ENCODE assay signal across 10 mouse cellular contexts in the genomic region with DNA sequence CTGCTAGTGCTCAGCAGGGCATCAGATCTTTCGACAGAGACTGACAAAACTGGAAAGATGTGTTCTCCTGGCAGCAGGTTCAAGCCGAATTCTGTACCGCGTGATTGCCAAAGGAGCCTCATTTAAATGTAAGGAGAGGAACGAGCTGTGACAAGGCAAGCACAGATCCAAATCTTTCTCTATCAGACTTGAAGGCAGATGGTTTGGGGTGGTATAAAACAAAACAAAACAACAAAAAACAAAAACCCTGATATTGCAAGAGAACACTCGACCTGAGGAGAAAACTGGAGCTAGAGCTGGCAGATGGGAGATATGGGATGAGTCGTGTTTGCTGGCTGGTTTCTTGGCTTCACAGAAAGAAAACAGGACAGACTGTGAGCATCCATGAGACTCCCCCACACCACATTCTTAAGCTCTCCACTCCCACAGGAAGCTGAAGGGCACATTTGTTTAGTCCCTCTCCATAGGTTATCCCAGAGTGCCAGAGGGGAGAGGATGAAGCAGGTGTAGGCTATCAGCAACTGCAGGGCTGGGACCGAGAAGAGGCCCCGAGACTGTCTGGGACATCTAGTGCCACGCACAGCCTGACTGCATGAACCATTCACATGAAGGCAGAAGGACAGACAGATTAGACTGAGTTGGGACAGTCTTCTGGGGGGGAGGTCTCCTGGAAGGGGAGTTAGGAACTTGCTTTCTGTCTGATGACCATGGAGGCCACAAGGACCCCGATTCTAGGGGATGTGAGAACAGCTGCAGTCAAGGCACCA. TPM values are rescaled to one million over a fixed set of nuclear protein-coding genes. Genes with fewer than 3 reads are reported as not detected.
DNase-seq lines count a peak whose midpoint lies in the region; ATAC-seq and TF ChIP-seq lines count a peak whose summit lies in the region.
"Had no signal": no experiment of that assay in that cellular context is flagged by ENCODE, and none has a peak within 500 bp of the region (broad histone marks: within the 10 kb centered on the region; RNA-seq: fewer than 3 reads in every experiment).

No protein-coding gene starts in this region.

- H3K36me3 ChIP-seq in heart, embryonic 14.5 days (ENCODE audit: control insufficient read depth, insufficient read depth, low read length), result peaks cover 10% of the 10 kb centered on the region; the same call in 1 of the 2 replicates
- H3K36me3 ChIP-seq in heart, adult 2 months (ENCODE audit: control insufficient read depth, insufficient read depth, low read length), result no peaks in the 10 kb centered on the region
- no peaks in the 10 kb centered on the region; the same call in 1 of the 2 replicates for H3K36me3 ChIP-seq in liver, embryonic 16.5 days (ENCODE audit: control insufficient read depth, insufficient read depth)

- H3K9ac ChIP-seq in heart, embryonic 14.5 days (ENCODE audit: low read length), result 0 out of 2 replicates have a peak overlapping the region, but pooled peaks have one; percentile 0
- no peak overlapping the region for H3K9ac ChIP-seq in heart, adult 2 months (ENCODE audit: low read depth, low read length)
- no peak overlapping the region for H3K9ac ChIP-seq in liver, embryonic 16.5 days (ENCODE audit: low read depth, low read length)

- H3K27ac ChIP-seq in heart, embryonic 14.5 days (replicated peaks in 1 of 2; ENCODE audit: control insufficient read depth in 1 of 2, insufficient read depth in 1 of 2, low read depth in 2 of 2, low read length in 2 of 2), result peak overlapping the region; percentile 4 to 41; a peak in 2 of 4 replicates
- H3K27ac ChIP-seq in heart, adult 2 months, result no peak overlapping the region; the same call in 1 of the 2 replicates
- H3K27ac ChIP-seq in liver, embryonic 16.5 days (ENCODE audit: low read length), result no peak overlapping the region

- intact Hi-C loops in heart, adult 2 months (cut with DNase I), result no loop called here

- H3K4me3 ChIP-seq in heart, embryonic 14.5 days (ENCODE audit: control insufficient read depth in 1 of 2, insufficient read depth in 1 of 2, low read depth in 1 of 2, low read length in 2 of 2), result no peak overlapping the region
- H3K4me3 ChIP-seq in heart, adult 2 months, result no peak overlapping the region
- H3K4me3 ChIP-seq in liver, embryonic 16.5 days (ENCODE audit: low read depth, low read length), result no peak overlapping the region

- WGBS in heart, embryonic 14.5 days, result 45% methylated on average over 11 of the region's 11 CpGs
- WGBS in heart, adult 2 months, result 46% methylated on average over 11 of the region's 11 CpGs
- WGBS in liver, embryonic 16.5 days (ENCODE audit: insufficient replicate concordance), result 44% methylated on average over 11 of the region's 11 CpGs

- TF ChIP-seq POLR2A in heart, adult 2 months (IDR thresholded peaks at IDR 0.05; ENCODE audit: insufficient read depth, low read depth, low read length), result no peak

- DNase-seq in heart, adult 2 months, result no peak
- peak; percentile 16 to 20 for DNase-seq in layer of hippocampus, postnatal 10 days (ENCODE audit: low spot score in 2 of 2)
- no peak for DNase-seq in layer of hippocampus, adult 9-10 months (ENCODE audit: low spot score)
- peak; percentile 80 for DNase-seq in brain, adult 2 months (ENCODE audit: low read depth, low spot score)
- DNase-seq in urinary bladder, postnatal 25 days (ENCODE audit: low spot score), result no peak

- no peak for ATAC-seq in heart, embryonic 14.5 days (ENCODE audit: insufficient number of reproducible peaks, insufficient read depth, low FRiP score, low read depth)
- peak; percentile 20; the same call in 1 of the 2 replicates for ATAC-seq in liver, embryonic 16.5 days (ENCODE audit: low read depth)

- no peaks in the 10 kb centered on the region for H3K79me2 ChIP-seq in heart, adult 2 months (replicated peaks; ENCODE audit: control insufficient read depth, insufficient read depth, low read length)

- peaks cover 10% of the 10 kb centered on the region for H3K9me3 ChIP-seq in heart, embryonic 14.5 days (ENCODE audit: control insufficient read depth, low read length)
- H3K9me3 ChIP-seq in liver, embryonic 16.5 days (replicated peaks; ENCODE audit: control insufficient read depth, low read length), result 0 out of 2 replicates have a peak, but pooled peaks cover 3% of the 10 kb centered on the region

- peaks cover 14 to 22% of the 10 kb centered on the region in 2 experiments for H3K4me1 ChIP-seq in heart, embryonic 14.5 days (ENCODE audit: control insufficient read depth in 2 of 2, insufficient read depth in 2 of 2, low read length in 2 of 2)
- H3K4me1 ChIP-seq in heart, adult 2 months (ENCODE audit: control insufficient read depth, insufficient read depth, low read length), result peaks cover 4% of the 10 kb centered on the region
- H3K4me1 ChIP-seq in liver, embryonic 16.5 days (ENCODE audit: control insufficient read depth, low read depth, low read length), result no peaks in the 10 kb centered on the region

- TF ChIP-seq EP300 in heart, adult 2 months (IDR thresholded peaks at IDR 0.05; ENCODE audit: insufficient read depth, low read depth, low read length), result no peak

- H3K4me2 ChIP-seq in heart, embryonic 14.5 days (ENCODE audit: low read length), result no peak overlapping the region
- no peak overlapping the region for H3K4me2 ChIP-seq in liver, embryonic 16.5 days (ENCODE audit: low read depth, low read length)

- H3K27me3 ChIP-seq in heart, embryonic 14.5 days (ENCODE audit: control insufficient read depth, insufficient read depth, low read length), result no peaks in the 10 kb centered on the region
- H3K27me3 ChIP-seq in heart, adult 2 months (ENCODE audit: control insufficient read depth, insufficient read depth, low read length), result no peaks in the 10 kb centered on the region
- no peaks in the 10 kb centered on the region for H3K27me3 ChIP-seq in liver, embryonic 16.5 days (ENCODE audit: control insufficient read depth, insufficient read depth, low read depth, low read length)
- H3K27me3 ChIP-seq: CH12.LX had no signal

- TF ChIP-seq CTCF in heart, adult 2 months (IDR thresholded peaks at IDR 0.05), result no peak

RNA-seq across cellular contexts. Expression of gene Acot1, which starts 10.8 kb away (rescaled TPM):
- 30.0 and 31.9 TPM in 2 replicates for polyA plus RNA-seq in heart, embryonic 14.5 days (2014; fragmentation: Nextera tagmentation; extraction: Ambion mirVana)
- 10 to 100 TPM; 53.0 to 54.4 TPM for total RNA-seq in heart, adult 2 months (2021)
- 8.1 and 22.9 TPM in 2 replicates for polyA plus RNA-seq in heart, adult 2 months (2012; rRNA removed)
- total RNA-seq in layer of hippocampus, postnatal 10 days (2021), result 10 to 100 TPM; 29.1 to 33.3 TPM
- 30.2 and 36.4 TPM in 2 replicates for polyA plus RNA-seq in liver, embryonic 16.5 days (2015; fragmentation: Nextera tagmentation; extraction: Ambion mirVana)

RNA-seq across cellular contexts. Expression of gene Acot2, which starts 10.9 kb away (rescaled TPM):
- polyA plus RNA-seq in heart, embryonic 14.5 days (2014; fragmentation: Nextera tagmentation; extraction: Ambion mirVana), result 79.5 and 81.2 TPM in 2 replicates
- 100 to 1,000 TPM; 112 to 114 TPM for total RNA-seq in heart, adult 2 months (2021)
- polyA plus RNA-seq in heart, adult 2 months (2012; rRNA removed), result 44.4 and 52.6 TPM in 2 replicates
- 10 to 100 TPM; 12.4 to 13.1 TPM for total RNA-seq in layer of hippocampus, postnatal 10 days (2021)
- 11.2 and 12.3 TPM in 2 replicates for polyA plus RNA-seq in liver, embryonic 16.5 days (2015; fragmentation: Nextera tagmentation; extraction: Ambion mirVana)

RNA-seq across cellular contexts. Expression of gene Heatr4, which starts 13.9 kb away (rescaled TPM):
- not detected in 2 replicates for polyA plus RNA-seq in heart, embryonic 14.5 days (2014; fragmentation: Nextera tagmentation; extraction: Ambion mirVana)
- total RNA-seq in heart, adult 2 months (2021), result not detected
- not detected in 2 replicates for polyA plus RNA-seq in heart, adult 2 months (2012; rRNA removed)
- under 1 TPM in 1 of 2 experiments, not detected in 1; 0.18 TPM for total RNA-seq in layer of hippocampus, postnatal 10 days (2021)
- polyA plus RNA-seq in liver, embryonic 16.5 days (2015; fragmentation: Nextera tagmentation; extraction: Ambion mirVana), result not detected in 2 replicates
- total RNA-seq: CH12.LX; common myeloid progenitor, adult 5-6 weeks; hematopoietic stem cell, adult 5-6 weeks had no signal

RNA-seq across cellular contexts. Expression of gene Acot4, which starts 39.7 kb away (rescaled TPM):
- polyA plus RNA-seq in heart, embryonic 14.5 days (2014; fragmentation: Nextera tagmentation; extraction: Ambion mirVana), result 0.30 and 0.32 TPM in 2 replicates
- 1 to 10 TPM in 1 of 2 experiments, under 1 TPM in 1; 0.91 to 1.3 TPM for total RNA-seq in heart, adult 2 months (2021)
- 0.53 and 0.61 TPM in 2 replicates for polyA plus RNA-seq in heart, adult 2 months (2012; rRNA removed)
- total RNA-seq in layer of hippocampus, postnatal 10 days (2021), result 1 to 10 TPM; 2.0 to 2.3 TPM
- 8.4 and 10.0 TPM in 2 replicates for polyA plus RNA-seq in liver, embryonic 16.5 days (2015; fragmentation: Nextera tagmentation; extraction: Ambion mirVana)
- total RNA-seq: CH12.LX; common myeloid progenitor, adult 5-6 weeks had no signal

RNA-seq across cellular contexts. Expression of gene Gm49366, which starts 40.2 kb away (rescaled TPM):
- not detected in 2 replicates for polyA plus RNA-seq in heart, embryonic 14.5 days (2014; fragmentation: Nextera tagmentation; extraction: Ambion mirVana)
- total RNA-seq in heart, adult 2 months (2021), result not detected
- 2.0 TPM in 1 of 2 replicates, not detected in the other for polyA plus RNA-seq in heart, adult 2 months (2012; rRNA removed)
- 1 to 10 TPM in 1 of 2 experiments, not detected in 1; 3.4 TPM for total RNA-seq in layer of hippocampus, postnatal 10 days (2021)
- polyA plus RNA-seq in liver, embryonic 16.5 days (2015; fragmentation: Nextera tagmentation; extraction: Ambion mirVana), result not detected in 2 replicates
- total RNA-seq: CH12.LX; common myeloid progenitor, adult 5-6 weeks; hematopoietic stem cell, adult 5-6 weeks had no signal

Comparison
In these comparisons a context has a peak if more than half of its experiments do, and no peak if none do; other contexts are left out.
1. H3K27ac ChIP-seq: peak in heart, embryonic 14.5 days (2 of 2); none in heart, adult 2 months (single experiment) and liver, embryonic 16.5 days (single experiment).
2. DNase-seq: peak in layer of hippocampus, postnatal 10 days (2 of 2) and brain, adult 2 months (single experiment); none in heart, adult 2 months (0 of 2), layer of hippocampus, adult 9-10 months (single experiment) and urinary bladder, postnatal 25 days (single experiment).